Mouse (Mus musculus): ENCODE measurements at regions not wholly inside any gene's neighbourhood (a gene's known extent, or its start where the extent isn't known, plus 50 kb on each side); places are given as distances from the start of the nearest gene placed in this dataset.
A peak's percentile ranks its signal among the peaks of the same experiment; 100 is the strongest.

GRCm38 (mm10) chr14:115010877-115011276, 81.1 kb upstream of the Gpc5 start:
- Histone ChIP-seq H3K36me3 (ENCODE audit: control insufficient read depth) (no peaks in the 10 kb centered on the region), H3K9me3 (ENCODE audit: control insufficient read depth, low read length) (no peaks in the 10 kb centered on the region)
- no peak for TF ChIP-seq TAL1 (IDR thresholded peaks at IDR 0.05; ENCODE audit: low read length)
- TF ChIP-seq GATA1 (IDR thresholded peaks at IDR 0.05; ENCODE audit: low read length), result no peak

GRCm38 (mm10) chr14:115015299-115015698, 76.7 kb upstream of the Gpc5 start:
- Histone ChIP-seq H3K27me3 (ENCODE audit: control insufficient read depth) (no peaks in the 10 kb centered on the region), H3K9me3 (ENCODE audit: control insufficient read depth, low read length) (no peaks in the 10 kb centered on the region), H3K4me1 (ENCODE audit: control insufficient read depth) (no peaks in the 10 kb centered on the region), H3K36me3 (ENCODE audit: control insufficient read depth) (no peaks in the 10 kb centered on the region), H3K4me3 (replicated peaks) (no peak overlapping the region)
- TF ChIP-seq GATA1 (IDR thresholded peaks at IDR 0.05; ENCODE audit: low read length) (no peak), TAL1 (IDR thresholded peaks at IDR 0.05; ENCODE audit: low read length) (no peak)

More at GRCm38 (mm10) chr14:115010877-115011276, 81.1 kb upstream of the Gpc5 start:
- no peak overlapping the region for H3K4me3 ChIP-seq (replicated peaks)
- H3K27me3 ChIP-seq (ENCODE audit: control insufficient read depth), result no peaks in the 10 kb centered on the region
- H3K4me1 ChIP-seq (ENCODE audit: control insufficient read depth), result no peaks in the 10 kb centered on the region

GRCm38 (mm10) chr14:115017410-115018153, 74.4 kb upstream of the Gpc5 start:
- H3K4me1 ChIP-seq (ENCODE audit: control insufficient read depth), result no peaks in the 10 kb centered on the region
- TF ChIP-seq GATA1 (IDR thresholded peaks at IDR 0.05; ENCODE audit: low read length) (no peak), TAL1 (IDR thresholded peaks at IDR 0.05; ENCODE audit: low read length) (no peak)
- H3K27me3 ChIP-seq (ENCODE audit: control insufficient read depth), result no peaks in the 10 kb centered on the region
- no peaks in the 10 kb centered on the region for H3K9me3 ChIP-seq (ENCODE audit: control insufficient read depth, low read length)
- H3K36me3 ChIP-seq (ENCODE audit: control insufficient read depth), result no peaks in the 10 kb centered on the region
- peak overlapping the region; percentile 26 for H3K4me3 ChIP-seq (replicated peaks)

GRCm38 (mm10) chr14:115028011-115028410, 64.0 kb upstream of the Gpc5 start:
- TF ChIP-seq GATA1 (IDR thresholded peaks at IDR 0.05; ENCODE audit: low read length) (no peak), TAL1 (IDR thresholded peaks at IDR 0.05; ENCODE audit: low read length) (no peak)
- Histone ChIP-seq H3K9me3 (ENCODE audit: control insufficient read depth, low read length) (no peaks in the 10 kb centered on the region), H3K4me1 (ENCODE audit: control insufficient read depth) (no peaks in the 10 kb centered on the region), H3K36me3 (ENCODE audit: control insufficient read depth) (no peaks in the 10 kb centered on the region), H3K27me3 (ENCODE audit: control insufficient read depth) (no peaks in the 10 kb centered on the region), H3K4me3 (replicated peaks) (no peak overlapping the region)

GRCm38 (mm10) chr14:115031734-115032133, 60.3 kb upstream of the Gpc5 start:
- no peaks in the 10 kb centered on the region for H3K9me3 ChIP-seq (ENCODE audit: control insufficient read depth, low read length)
- H3K27me3 ChIP-seq (ENCODE audit: control insufficient read depth), result no peaks in the 10 kb centered on the region
- no peaks in the 10 kb centered on the region for H3K4me1 ChIP-seq (ENCODE audit: control insufficient read depth)
- no peaks in the 10 kb centered on the region for H3K36me3 ChIP-seq (ENCODE audit: control insufficient read depth)
- TF ChIP-seq TAL1 (IDR thresholded peaks at IDR 0.05; ENCODE audit: low read length) (no peak), GATA1 (IDR thresholded peaks at IDR 0.05; ENCODE audit: low read length) (no peak)
- no peak overlapping the region for H3K4me3 ChIP-seq (replicated peaks)

GRCm38 (mm10) chr14:115033375-115033969, 58.5 kb upstream of the Gpc5 start:
- H3K4me3 ChIP-seq (replicated peaks), result no peak overlapping the region
- no peaks in the 10 kb centered on the region for H3K9me3 ChIP-seq (ENCODE audit: control insufficient read depth, low read length)
- 0 out of 2 replicates have a peak, but pooled peaks cover 2% of the 10 kb centered on the region for H3K27me3 ChIP-seq (ENCODE audit: control insufficient read depth)
- H3K4me1 ChIP-seq (ENCODE audit: control insufficient read depth), result no peaks in the 10 kb centered on the region
- no peak for TF ChIP-seq GATA1 (IDR thresholded peaks at IDR 0.05; ENCODE audit: low read length)
- TF ChIP-seq TAL1 (IDR thresholded peaks at IDR 0.05; ENCODE audit: low read length), result no peak
- no peaks in the 10 kb centered on the region for H3K36me3 ChIP-seq (ENCODE audit: control insufficient read depth)

- Histone ChIP-seq H3K36me3 (ENCODE audit: control insufficient read depth) (no peaks in the 10 kb centered on the region), H3K4me3 (replicated peaks) (no peak overlapping the region), H3K9me3 (ENCODE audit: control insufficient read depth, low read length) (no peaks in the 10 kb centered on the region), H3K27me3 (ENCODE audit: control insufficient read depth) (peaks cover 6% of the 10 kb centered on the region), H3K4me1 (ENCODE audit: control insufficient read depth) (peaks cover under 1% of the 10 kb centered on the region)
- TF ChIP-seq TAL1 (IDR thresholded peaks at IDR 0.05; ENCODE audit: low read length) (no peak), GATA1 (IDR thresholded peaks at IDR 0.05; ENCODE audit: low read length) (no peak)
These were observed 57.1 kb upstream of the Gpc5 start for GRCm38 (mm10) chr14:115034718-115035437.

GRCm38 (mm10) chr14:115037086-115037793, 54.8 kb upstream of the Gpc5 start:
- TF ChIP-seq TAL1 (IDR thresholded peaks at IDR 0.05; ENCODE audit: low read length) (no peak), GATA1 (IDR thresholded peaks at IDR 0.05; ENCODE audit: low read length) (no peak)
- Histone ChIP-seq H3K27me3 (ENCODE audit: control insufficient read depth) (peaks cover 12% of the 10 kb centered on the region), H3K4me1 (ENCODE audit: control insufficient read depth) (peaks cover 13% of the 10 kb centered on the region), H3K36me3 (ENCODE audit: control insufficient read depth) (no peaks in the 10 kb centered on the region), H3K4me3 (replicated peaks) (no peak overlapping the region), H3K9me3 (ENCODE audit: control insufficient read depth, low read length) (no peaks in the 10 kb centered on the region)

All from erythroblast, embryonic 14.5 days (primary cell).